Mouse (Mus musculus) E14TG2a.4 (cell line): ENCODE data around the gene Zfp335.

Experiments used
- CTCF ChIP-seq: conservative IDR thresholded peaks from 2 replicates; pipeline ENCODE4 v1.5.1; 2014; ENCODE audit warnings: low read length
- NANOG ChIP-seq: IDR thresholded peaks from 2 replicates; pipeline ENCODE4 v1.6.1; 2014; ENCODE audit warnings: borderline replicate concordance, low read length, mixed read lengths
- POU5F1 ChIP-seq: IDR thresholded peaks from 2 replicates; pipeline ENCODE4 v1.6.1; 2014; ENCODE audit warnings: low read length, borderline replicate concordance

- TF ChIP-seq CTCF (no peak), NANOG (no peak), POU5F1 (no peak)
Measured at GRCm38 (mm10) chr2:164873621-164874020, 37.9 kb downstream of the Zfp335 start.
